Mouse (Mus musculus) retina, postnatal 1 day (tissue): Measurements from ENCODE around the gene Mrpl19.

Experiments used
- DNase-seq: peaks from one replicate; pipeline ENCODE4 v3.0.0-alpha.2; 2012

Mrpl19 gene

DNA sequence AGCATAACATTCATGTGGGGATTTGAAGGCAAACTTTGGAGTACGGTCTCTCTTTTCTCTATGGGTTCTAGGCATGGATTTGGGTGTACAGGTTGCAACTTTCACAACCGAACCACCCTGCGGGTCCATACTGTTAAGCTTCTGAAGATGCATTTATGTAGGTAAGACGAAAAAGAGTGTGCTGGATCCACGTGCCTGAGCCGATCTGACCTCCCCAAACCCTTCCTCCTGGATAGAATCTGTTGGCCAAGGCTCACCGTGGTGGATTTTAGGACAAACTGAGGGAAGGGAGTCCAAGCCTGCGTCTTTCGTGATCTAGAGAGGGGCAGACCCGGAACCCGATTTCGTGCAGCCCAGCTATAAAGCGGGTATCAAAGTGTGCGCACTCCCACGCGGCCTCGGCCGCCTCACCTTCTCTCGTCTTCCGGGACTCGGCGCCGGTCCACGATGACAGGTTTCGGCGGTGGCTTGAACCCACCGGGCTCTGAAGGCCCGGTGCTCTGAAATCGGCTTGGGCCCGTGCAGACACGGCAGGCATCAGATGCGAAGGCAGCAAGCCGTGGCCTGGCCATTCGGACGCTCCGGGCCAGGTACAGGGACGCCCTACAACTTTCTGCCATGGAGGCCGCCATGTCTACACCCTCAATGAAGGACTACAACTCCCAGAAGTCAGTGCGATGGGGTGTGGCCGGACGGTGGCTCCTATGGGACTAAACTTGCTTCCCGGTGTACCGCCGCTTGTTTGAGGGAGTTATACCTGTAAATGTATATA is at the start of gene Mrpl19:
TSS of gene Mrpl19 (minus strand) at position 663 of the 772 bp plus-strand sequence.
- peak; percentile 95 for DNase-seq

DNA sequence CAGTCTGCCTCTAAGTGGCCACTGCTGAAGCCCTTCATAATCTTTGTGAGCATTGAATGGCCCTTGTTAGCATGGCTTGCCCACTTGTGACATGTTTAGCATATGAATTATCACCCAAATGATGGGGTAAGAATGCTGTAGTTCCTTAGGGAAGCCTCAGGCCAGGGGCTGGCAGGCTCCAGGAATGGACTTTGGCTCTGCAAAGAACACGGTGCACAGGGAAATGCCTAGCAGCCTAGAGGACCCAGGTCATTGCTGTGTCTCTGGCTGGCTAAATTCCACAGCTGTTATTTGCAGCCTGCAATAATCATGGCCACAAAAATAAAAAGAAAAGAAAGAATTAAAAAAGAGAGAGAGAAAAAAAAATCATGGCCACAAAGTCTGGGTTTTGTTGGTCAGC is 46.6 kb upstream of the Mrpl19 start:
- DNase-seq, result no peak

GRCm38 (mm10) chr6:81990049-81990810 is 24.5 kb upstream of the Mrpl19 start:
- DNase-seq, result peak; percentile 32

GRCm38 (mm10) chr6:81988341-81988740 is 22.6 kb upstream of the Mrpl19 start:
- no peak for DNase-seq

DNA sequence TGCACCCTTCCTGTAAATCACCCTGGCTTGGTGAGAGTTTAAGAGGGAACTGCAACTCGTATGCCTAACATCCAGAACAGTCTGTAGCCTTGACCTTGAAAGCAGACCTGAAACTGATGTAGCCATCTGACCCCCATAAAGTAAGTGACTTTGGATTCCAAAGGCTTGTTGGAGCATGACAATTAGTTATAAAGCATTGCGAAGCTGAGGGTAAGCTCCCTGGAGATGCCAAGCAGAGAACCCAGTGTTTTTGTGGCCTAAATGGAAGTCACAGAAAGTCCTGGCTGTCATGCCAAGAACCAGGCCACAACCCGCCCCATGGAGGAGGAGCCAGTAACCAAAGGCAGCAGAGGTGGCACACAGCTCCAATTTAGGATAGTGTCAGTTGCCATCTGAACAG is 21.8 kb upstream of the Mrpl19 start:
- DNase-seq, result peak; percentile 21

GRCm38 (mm10) chr6:81987010-81987409 is 21.3 kb upstream of the Mrpl19 start:
- peak; percentile 91 for DNase-seq

DNA sequence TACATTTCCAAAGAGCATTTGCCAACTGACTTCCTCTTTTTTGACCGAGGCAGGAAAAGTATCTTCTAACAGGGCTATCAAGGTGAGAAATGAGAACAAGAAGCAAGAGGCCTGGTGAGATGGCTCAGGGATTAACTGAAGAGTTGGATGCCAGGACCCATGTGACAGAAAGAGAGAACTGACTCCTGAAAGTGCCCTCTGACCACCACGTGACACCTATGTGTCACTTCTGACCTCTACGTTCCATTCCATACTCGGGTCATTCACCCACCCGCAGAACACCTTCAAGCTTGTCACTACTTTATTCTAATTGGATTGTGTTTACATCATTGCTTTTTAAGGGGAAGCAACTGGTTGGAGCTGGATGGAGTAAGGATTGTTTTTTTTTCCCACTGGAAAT is 20.8 kb upstream of the Mrpl19 start:
- DNase-seq, result no peak

- no peak for DNase-seq
Measured at GRCm38 (mm10) chr6:81986171-81986570, 20.4 kb upstream of the Mrpl19 start.

DNA sequence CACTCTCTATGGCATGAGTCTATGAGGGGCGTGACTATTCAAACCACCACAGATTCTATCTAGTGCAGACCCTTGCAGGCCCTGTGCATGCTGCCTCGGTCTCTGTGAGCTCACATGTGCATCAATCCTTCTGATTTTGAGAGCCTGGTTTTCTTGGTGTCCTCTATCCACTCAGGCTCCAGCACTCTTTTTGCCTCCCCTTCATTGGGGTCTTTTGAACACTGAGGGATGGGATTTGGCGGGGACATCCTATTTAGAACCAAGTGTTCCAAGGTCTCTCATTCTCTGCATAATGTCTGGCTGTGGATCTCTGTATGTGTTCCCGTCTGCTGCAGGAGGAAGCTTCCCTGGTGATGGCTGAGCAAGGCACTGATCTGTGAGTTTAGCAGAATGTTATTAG is 13.5 kb upstream of the Mrpl19 start:
- DNase-seq, result no peak

DNA sequence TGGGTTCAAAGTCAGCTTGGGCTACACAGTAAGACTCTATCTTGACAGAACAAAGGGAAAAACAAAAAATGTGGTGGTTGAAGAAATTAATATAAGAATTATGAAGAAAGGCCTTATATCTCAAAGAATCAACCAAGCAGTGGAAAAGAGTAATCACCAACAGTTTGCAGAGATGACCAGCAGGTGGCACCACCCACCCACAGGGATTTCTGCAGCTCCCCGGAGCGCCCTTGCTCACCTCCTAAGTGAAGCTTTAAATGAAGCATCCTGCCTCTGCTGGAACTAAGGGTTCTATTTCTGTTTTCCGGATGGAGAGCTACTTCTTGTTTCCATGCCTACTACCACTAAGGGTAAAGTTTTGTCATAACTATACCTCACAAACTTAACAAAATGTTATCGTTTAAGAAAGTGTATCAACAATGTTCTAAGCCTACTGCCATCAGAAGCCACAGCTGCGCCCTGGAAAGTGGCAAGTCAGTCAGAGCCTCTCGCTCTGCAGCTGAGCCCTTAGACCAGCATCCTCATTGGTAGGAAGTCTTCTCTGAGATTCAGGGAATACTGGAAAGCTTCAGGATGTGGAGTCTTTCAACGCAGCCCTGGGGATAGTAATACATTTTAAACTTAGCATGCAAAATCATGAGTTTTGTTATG is 10.3 kb upstream of the Mrpl19 start:
- peak; percentile 77 for DNase-seq

- DNase-seq, result no peak
Measured at GRCm38 (mm10) chr6:81972595-81972994, 6.8 kb upstream of the Mrpl19 start.

- DNase-seq, result peak; percentile 91
Measured at GRCm38 (mm10) chr6:81971196-81971595, 5.4 kb upstream of the Mrpl19 start.

DNA sequence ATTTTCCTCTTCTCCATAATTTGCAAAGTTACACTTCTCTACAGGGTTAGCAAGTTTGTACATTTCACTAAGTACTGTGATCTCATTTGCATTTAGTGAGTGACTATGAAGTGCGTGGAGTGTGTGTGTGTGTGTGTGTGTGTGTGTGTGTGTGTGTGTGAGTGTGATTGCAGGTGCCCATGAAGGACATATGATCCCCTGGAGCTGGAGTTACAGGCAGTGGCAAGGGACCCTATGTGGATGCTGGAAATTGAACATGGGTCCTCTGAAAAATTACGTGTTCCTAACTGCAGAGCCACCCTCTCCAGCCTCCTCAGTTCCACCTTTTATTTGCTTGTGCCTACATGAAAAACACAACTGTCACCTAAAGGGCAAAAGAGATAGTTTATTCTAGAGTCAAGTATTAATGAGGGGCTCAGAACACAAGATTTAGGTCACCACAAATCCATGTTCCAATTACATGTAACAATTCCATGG is 348 bp upstream of the Mrpl19 start:
- no peak for DNase-seq

GRCm38 (mm10) chr6:81960284-81960683 is 5.5 kb downstream of the Mrpl19 start:
- DNase-seq, result no peak

GRCm38 (mm10) chr6:81959866-81960265 is 5.9 kb downstream of the Mrpl19 start:
- DNase-seq, result no peak

GRCm38 (mm10) chr6:81957992-81958391 is 7.8 kb downstream of the Mrpl19 start:
- DNase-seq, result no peak

GRCm38 (mm10) chr6:81956399-81956798 is 9.4 kb downstream of the Mrpl19 start:
- peak; percentile 27 for DNase-seq

GRCm38 (mm10) chr6:81955133-81955532 is 10.6 kb downstream of the Mrpl19 start:
- DNase-seq, result no peak

- no peak for DNase-seq
Measured at GRCm38 (mm10) chr6:81946906-81947305, 18.9 kb downstream of the Mrpl19 start.

- DNase-seq, result no peak
Measured at GRCm38 (mm10) chr6:81944432-81944831, 21.3 kb downstream of the Mrpl19 start.

DNA sequence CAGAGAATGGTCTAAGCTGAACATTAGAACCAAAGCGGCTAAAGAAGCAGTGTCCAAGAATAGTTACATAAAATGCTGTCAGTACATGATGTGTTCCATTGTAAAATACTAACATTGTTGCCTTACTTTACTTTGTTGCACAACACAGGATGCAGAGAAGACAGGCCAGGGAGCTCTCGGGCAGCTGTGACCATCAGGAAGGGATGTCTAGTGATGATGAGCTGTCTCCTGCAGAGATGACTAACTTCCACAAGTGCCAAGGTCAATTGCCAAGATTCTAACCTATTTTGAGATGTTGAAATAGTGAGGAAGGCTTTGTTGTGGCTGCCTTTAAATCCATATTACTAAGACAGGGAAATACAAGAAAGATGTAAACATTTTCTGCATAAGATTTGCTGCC is 22.5 kb downstream of the Mrpl19 start:
- no peak for DNase-seq

GRCm38 (mm10) chr6:81941718-81942117 is 24.0 kb downstream of the Mrpl19 start:
- DNase-seq, result no peak

- DNase-seq, result no peak
Measured at GRCm38 (mm10) chr6:81933281-81933680, 32.5 kb downstream of the Mrpl19 start.

DNA sequence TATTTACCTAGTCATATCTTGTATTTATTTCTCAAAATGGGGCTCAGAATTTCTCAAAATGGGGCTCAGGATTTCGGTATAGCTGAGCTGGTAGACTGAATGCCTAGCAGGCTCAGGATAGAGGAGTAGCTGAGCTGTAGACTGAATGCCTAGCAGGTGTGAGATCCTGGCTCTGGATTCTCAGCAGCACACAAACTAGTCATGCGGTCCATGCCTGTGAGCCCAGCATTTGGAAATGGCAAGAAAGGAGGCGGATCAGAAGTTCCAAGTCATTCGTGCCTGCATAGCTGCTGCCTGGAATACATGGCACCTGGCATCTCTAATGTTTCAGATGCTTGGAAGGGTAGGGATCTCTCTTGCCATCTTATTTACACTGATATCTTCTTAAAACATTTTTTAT is 36.4 kb downstream of the Mrpl19 start:
- DNase-seq, result no peak
